Mouse (Mus musculus) midbrain, postnatal 0 days (tissue): ENCODE measurements around the gene Psme4. TPM values are rescaled to one million over a fixed set of nuclear protein-coding genes. Genes with fewer than 3 reads are reported as not detected.

Source experiments
- ATAC-seq: fragments of 200-750 bp; cut with Nextera tagmentation; 2 replicates; pipeline ENCODE4 v1.8.0; 2017; ENCODE audit warnings: moderate number of reproducible peaks, mild to moderate bottlenecking, moderate TSS enrichment, moderate library complexity; ENCODE audit not compliant: low FRiP score
- DNase-seq: peaks from one replicate; pipeline ENCODE4 v3.0.0-alpha.2; 2015; ENCODE audit warnings: low spot score
- H3K27ac ChIP-seq: fragments of 300-500 bp; sonication (generic); 2 replicates; pipeline ENCODE4 v1.5.1; 2014; ENCODE audit warnings: low read depth, mild to moderate bottlenecking, low read length, mixed read lengths
- H3K27me3 ChIP-seq: fragments of 300-500 bp; sonication (generic); 2 replicates; pipeline ENCODE4 v1.6.1; 2014; ENCODE audit warnings: low read length, control low read depth, mixed read lengths; ENCODE audit not compliant: insufficient read depth
- H3K36me3 ChIP-seq: fragments of 300-500 bp; sonication (generic); 2 replicates; pipeline ENCODE4 v1.6.1; 2014; ENCODE audit warnings: low read length, control low read depth, mixed read lengths; ENCODE audit not compliant: insufficient read depth
- H3K4me1 ChIP-seq: fragments of 300-500 bp; sonication (generic); 2 replicates; pipeline ENCODE4 v1.6.1; 2014; ENCODE audit warnings: mild to moderate bottlenecking, control low read depth, antibody characterized with exemption, low read length, mixed read lengths; ENCODE audit not compliant: insufficient read depth
- H3K4me2 ChIP-seq: fragments of 300-500 bp; sonication (generic); 2 replicates; pipeline ENCODE4 v1.6.1; 2014; ENCODE audit warnings: low read depth, mild to moderate bottlenecking, low read length, mixed read lengths; ENCODE audit not compliant: poor library complexity, severe bottlenecking
- H3K4me3 ChIP-seq: fragments of 300-500 bp; sonication (generic); 2 replicates; pipeline ENCODE4 v1.5.1; 2014; ENCODE audit warnings: low read depth, mild to moderate bottlenecking, low read length, moderate library complexity
- H3K9ac ChIP-seq: fragments of 300-500 bp; sonication (generic); replicated peaks from 2 replicates; pipeline ENCODE4 v1.6.1; 2014; ENCODE audit warnings: mild to moderate bottlenecking, low read length, moderate library complexity, mixed read lengths; ENCODE audit not compliant: poor library complexity, severe bottlenecking
- H3K9me3 ChIP-seq: fragments of 300-500 bp; sonication (generic); 2 replicates; pipeline ENCODE4 v1.6.1; 2016; ENCODE audit warnings: low read length, control low read depth
- CTCF ChIP-seq: IDR thresholded peaks from 2 replicates; pipeline ENCODE4 v1.5.1; 2016; ENCODE audit warnings: antibody characterized with exemption, mild to moderate bottlenecking
- WGBS: fragments of 180-500 bp; shearing (Covaris S2); extraction: QIAGEN DNeasy Blood & Tissue Kit; methylation state at CpG from one replicate; pipeline ENCODE4 v1.1.7; 2014; 5-methylcytosine and 5-hydroxymethylcytosine counted together
- polyA plus RNA-seq: library from polyadenylated mRNA; unstranded; fragments of >200 nt; fragmentation: Nextera tagmentation; extraction: Ambion mirVana; gene quantifications from 2 replicates; pipeline ENCODE4 v1.2.1, GENCODE M21; 2015
- total RNA-seq: library from RNA; depleted of rRNA; stranded (reverse); fragments of >200 nt; gene quantifications from 2 replicates; pipeline ENCODE4 v1.2.3, GENCODE M21; 2014

Gene Psme4
- total and polyA plus RNA-seq, 2 experiments from 2014 or later = 10.6 to 31.3 TPM

DNA sequence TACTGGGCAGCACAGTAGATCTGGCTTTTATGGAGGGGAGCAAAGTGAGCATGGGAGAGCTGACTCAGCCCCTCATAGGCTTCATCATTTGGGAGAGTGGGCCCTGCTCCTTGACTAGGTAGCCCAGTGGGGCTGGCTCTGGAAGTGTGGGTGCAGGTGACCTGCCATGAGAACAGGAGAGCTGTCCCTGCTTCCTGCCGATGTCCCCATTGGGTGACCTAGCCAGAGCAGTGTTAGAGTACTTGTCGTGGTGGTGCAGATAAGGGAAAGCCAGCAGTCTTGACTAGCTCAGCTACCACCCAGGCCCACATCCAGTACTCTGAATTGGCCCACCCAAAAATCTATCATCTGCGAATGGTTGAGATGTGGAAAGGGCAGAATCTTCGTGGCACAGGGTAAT lies 6.0 kb downstream of the Psme4 start:
- no peaks in the 10 kb centered on the region for H3K27me3 ChIP-seq
- H3K27ac ChIP-seq = no peak overlapping the region
- H3K4me2 ChIP-seq = no peak overlapping the region
- no peak overlapping the region for H3K4me3 ChIP-seq
- DNase-seq = no peak
- ATAC-seq = no peak
- WGBS = 89% methylated on average over 4 of the region's 4 CpGs
- no peak for TF ChIP-seq CTCF
- H3K36me3 ChIP-seq = no peaks in the 10 kb centered on the region
- no peaks in the 10 kb centered on the region for H3K9me3 ChIP-seq
- H3K4me1 ChIP-seq = peaks cover 3% of the 10 kb centered on the region; the same call in 1 of the 2 replicates
- H3K9ac ChIP-seq = no peak overlapping the region

- H3K36me3 ChIP-seq = no peaks in the 10 kb centered on the region
- no peak for TF ChIP-seq CTCF
- no peak overlapping the region for H3K4me3 ChIP-seq
- no peaks in the 10 kb centered on the region for H3K4me1 ChIP-seq
- no peaks in the 10 kb centered on the region for H3K9me3 ChIP-seq
- no peak for ATAC-seq
- H3K4me2 ChIP-seq = no peak overlapping the region
- no peak overlapping the region for H3K27ac ChIP-seq
- no peak for DNase-seq
- H3K27me3 ChIP-seq = no peaks in the 10 kb centered on the region
- 89% methylated on average over 2 of the region's 2 CpGs for WGBS
- no peak overlapping the region for H3K9ac ChIP-seq
Measured at GRCm38 (mm10) chr11:30780893-30781292, 9.4 kb downstream of the Psme4 start.

- ATAC-seq = no peak
- Histone ChIP-seq H3K9me3 (no peaks in the 10 kb centered on the region), H3K27ac (no peak overlapping the region), H3K4me1 (no peaks in the 10 kb centered on the region), H3K9ac (no peak overlapping the region), H3K27me3 (no peaks in the 10 kb centered on the region), H3K4me3 (no peak overlapping the region), H3K36me3 (no peaks in the 10 kb centered on the region), H3K4me2 (no peak overlapping the region)
- TF ChIP-seq CTCF = no peak
- WGBS = 81% methylated on average over 1 of the region's 1 CpGs
- no peak for DNase-seq
Measured at GRCm38 (mm10) chr11:30781612-30782011, 10.1 kb downstream of the Psme4 start.

DNA sequence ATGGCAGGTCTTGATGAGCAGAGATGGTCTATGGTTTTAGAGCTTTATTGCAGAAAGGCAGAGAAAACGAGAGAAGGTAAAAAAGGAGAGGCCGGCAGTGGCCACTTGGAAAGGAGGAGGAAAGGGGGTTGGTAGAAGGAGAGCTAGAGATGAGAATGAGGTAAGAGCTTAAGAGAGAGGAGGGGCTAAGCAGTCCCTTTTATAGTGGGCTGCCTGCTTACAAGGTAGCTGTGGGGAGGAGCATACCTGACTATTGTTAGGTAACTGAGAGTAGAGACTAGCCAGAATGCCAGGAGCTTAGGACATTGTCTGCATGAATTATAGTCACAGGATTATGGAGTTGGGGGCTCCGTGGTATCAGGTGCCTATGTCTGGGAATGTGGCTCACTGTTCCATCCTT lies 14.0 kb downstream of the Psme4 start:
- WGBS = 59% methylated on average over 3 of the region's 3 CpGs
- ATAC-seq = no peak

GRCm38 (mm10) chr11:30786230-30786983 lies 14.9 kb downstream of the Psme4 start:
- Histone ChIP-seq H3K9ac (no peak overlapping the region), H3K36me3 (no peaks in the 10 kb centered on the region), H3K4me3 (no peak overlapping the region), H3K27ac (no peak overlapping the region), H3K9me3 (no peaks in the 10 kb centered on the region), H3K4me1 (no peaks in the 10 kb centered on the region), H3K4me2 (no peak overlapping the region), H3K27me3 (no peaks in the 10 kb centered on the region)
- no peak for TF ChIP-seq CTCF
- ATAC-seq (no peak), DNase-seq (no peak)
- WGBS = 95% methylated on average over 7 of the region's 7 CpGs

More for the DNA sequence above, 14.0 kb downstream of the Psme4 start:
- Histone ChIP-seq H3K9ac (no peak overlapping the region), H3K9me3 (no peaks in the 10 kb centered on the region), H3K27ac (no peak overlapping the region), H3K4me2 (no peak overlapping the region), H3K4me3 (no peak overlapping the region), H3K27me3 (no peaks in the 10 kb centered on the region), H3K4me1 (no peaks in the 10 kb centered on the region), H3K36me3 (no peaks in the 10 kb centered on the region)
- DNase-seq = no peak
- TF ChIP-seq CTCF = no peak

DNA sequence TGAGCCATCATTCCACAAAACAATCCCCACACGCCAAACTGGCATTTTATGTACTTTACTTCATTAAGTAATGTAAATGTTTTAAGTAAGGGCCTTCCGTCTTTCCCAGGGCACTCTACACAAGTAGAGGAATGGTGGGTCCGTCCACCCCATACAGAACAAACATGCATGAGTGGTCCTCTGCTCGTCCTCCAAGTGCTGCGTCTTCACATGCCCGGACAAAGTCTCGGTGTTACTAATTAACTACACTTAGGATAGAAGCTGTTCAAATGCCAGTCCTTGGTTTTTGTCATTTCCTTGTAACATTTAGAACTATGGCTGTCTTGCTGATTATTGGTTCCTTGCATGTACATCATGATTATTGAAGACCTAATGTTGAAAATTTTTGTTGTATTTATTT lies 21.2 kb downstream of the Psme4 start:
- no peaks in the 10 kb centered on the region for H3K9me3 ChIP-seq
- WGBS = 96% methylated on average over 7 of the region's 7 CpGs
- no peak overlapping the region for H3K9ac ChIP-seq

More for the DNA sequence above, 21.2 kb downstream of the Psme4 start:
- ATAC-seq (no peak), DNase-seq (no peak)
- Histone ChIP-seq H3K36me3 (0 out of 2 replicates have a peak, but pooled peaks cover 5% of the 10 kb centered on the region), H3K4me3 (no peak overlapping the region), H3K4me1 (no peaks in the 10 kb centered on the region), H3K27me3 (no peaks in the 10 kb centered on the region), H3K27ac (no peak overlapping the region), H3K4me2 (no peak overlapping the region)
- TF ChIP-seq CTCF = no peak
